Mouse (Mus musculus): ENCODE results near the gene Spg20.

Spg20 gene

GRCm38 (mm10) chr3:55148091-55148490 is 36.2 kb downstream of the Spg20 start:
- 57% methylated on average over 3 of the region's 3 CpGs for WGBS

- 36% methylated on average over 7 of the region's 7 CpGs for WGBS
These were observed 39.9 kb downstream of the Spg20 start for GRCm38 (mm10) chr3:55151656-55152433.

- WGBS = 64% methylated on average over 6 of the region's 6 CpGs
These were observed 40.9 kb downstream of the Spg20 start for GRCm38 (mm10) chr3:55152673-55153334.

GRCm38 (mm10) chr3:55154163-55154562 is 42.3 kb downstream of the Spg20 start:
- whole genome bisulfite sequencing = 46% methylated on average over 7 of the region's 7 CpGs

GRCm38 (mm10) chr3:55157413-55157812 is 45.5 kb downstream of the Spg20 start:
- whole genome bisulfite sequencing = 38% methylated on average over 5 of the region's 5 CpGs

GRCm38 (mm10) chr3:55161144-55161543 is 49.2 kb downstream of the Spg20 start:
- 81% methylated on average over 7 of the region's 7 CpGs for WGBS

GRCm38 (mm10) chr3:55163510-55163909 is 51.6 kb downstream of the Spg20 start:
- WGBS = 54% methylated on average over 4 of the region's 4 CpGs

- WGBS = 68% methylated on average over 3 of the region's 3 CpGs
These were observed 60.6 kb downstream of the Spg20 start for GRCm38 (mm10) chr3:55172478-55172877.

- 42% methylated on average over 6 of the region's 6 CpGs for WGBS
These were observed 65.4 kb downstream of the Spg20 start for GRCm38 (mm10) chr3:55177271-55177670.

GRCm38 (mm10) chr3:55181766-55182165 is 69.9 kb downstream of the Spg20 start, which contains the start of gene Sohlh2:
Sohlh2 (plus strand) TSS chr3:55182028.
- WGBS = 95% methylated on average over 22 of the region's 22 CpGs

Data from cerebral cortex, adult 2 months (tissue).